Mouse (Mus musculus): ENCODE results near the gene Gsc. TPM values are rescaled to one million over a fixed set of nuclear protein-coding genes. Genes with fewer than 3 reads are reported as not detected.
"Not testable (repeated sequence)": the region's sequence is repeated elsewhere in the genome, so short reads cannot be mapped to it uniquely, and the experiment has no call there.

The Gsc gene
- polyA plus RNA-seq, 1 experiment = not detected

DNA sequence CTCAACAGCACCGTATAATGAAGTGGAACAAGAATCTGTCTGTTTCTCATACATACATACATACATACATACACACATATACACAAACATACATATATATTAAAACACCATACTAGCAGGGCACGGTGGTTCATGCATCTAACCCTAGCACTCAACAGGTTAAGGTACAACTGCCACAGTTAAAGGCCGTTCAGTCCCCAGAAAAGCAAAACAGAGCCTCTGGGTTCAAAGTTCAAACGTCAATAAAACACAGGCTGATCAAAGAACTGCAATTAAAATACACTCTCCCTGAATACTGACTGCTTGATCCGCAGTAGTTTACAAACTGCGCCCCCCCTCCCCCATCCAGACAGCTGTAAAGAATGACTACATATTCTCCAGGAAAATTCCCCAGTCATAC lies 5.8 kb downstream of the Gsc start:
- Histone ChIP-seq H3K4me3 (replicated peaks) (no peak overlapping the region), H3K36me3 (ENCODE audit: control insufficient read depth) (no peaks in the 10 kb centered on the region), H3K4me1 (ENCODE audit: control insufficient read depth) (no peaks in the 10 kb centered on the region), H3K27me3 (ENCODE audit: control insufficient read depth) (peaks cover 35% of the 10 kb centered on the region), H3K9me3 (ENCODE audit: control insufficient read depth, low read length) (no peaks in the 10 kb centered on the region)
- TF ChIP-seq GATA1 (IDR thresholded peaks at IDR 0.05; ENCODE audit: low read length) = no peak
- no peak for TF ChIP-seq TAL1 (IDR thresholded peaks at IDR 0.05; ENCODE audit: low read length)

DNA sequence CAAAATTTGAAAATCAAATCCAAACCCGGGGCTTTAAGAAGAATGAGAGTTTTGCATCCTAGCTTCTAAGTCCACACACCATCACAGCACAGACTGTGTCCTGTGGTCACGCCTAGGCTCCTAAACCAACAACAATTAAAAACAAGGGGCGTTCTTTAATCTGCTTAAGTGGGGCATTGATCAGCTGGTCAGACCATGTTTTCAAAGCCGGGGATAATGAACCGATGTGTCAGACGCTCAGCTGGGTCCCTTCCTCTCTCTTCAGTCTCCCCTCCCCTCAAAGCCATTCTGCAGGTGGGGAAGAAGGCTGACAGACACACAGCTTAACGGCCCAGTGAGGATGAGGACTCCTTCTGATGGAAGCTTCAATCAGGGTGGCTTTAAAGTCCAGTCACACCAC lies 6.2 kb downstream of the Gsc start:
- Histone ChIP-seq H3K4me3 (replicated peaks) (no peak overlapping the region), H3K4me1 (ENCODE audit: control insufficient read depth) (no peaks in the 10 kb centered on the region), H3K9me3 (ENCODE audit: control insufficient read depth, low read length) (no peaks in the 10 kb centered on the region), H3K27me3 (ENCODE audit: control insufficient read depth) (peaks cover 31% of the 10 kb centered on the region), H3K36me3 (ENCODE audit: control insufficient read depth) (no peaks in the 10 kb centered on the region)
- TF ChIP-seq GATA1 (IDR thresholded peaks at IDR 0.05; ENCODE audit: low read length) (no peak), TAL1 (IDR thresholded peaks at IDR 0.05; ENCODE audit: low read length) (no peak)

DNA sequence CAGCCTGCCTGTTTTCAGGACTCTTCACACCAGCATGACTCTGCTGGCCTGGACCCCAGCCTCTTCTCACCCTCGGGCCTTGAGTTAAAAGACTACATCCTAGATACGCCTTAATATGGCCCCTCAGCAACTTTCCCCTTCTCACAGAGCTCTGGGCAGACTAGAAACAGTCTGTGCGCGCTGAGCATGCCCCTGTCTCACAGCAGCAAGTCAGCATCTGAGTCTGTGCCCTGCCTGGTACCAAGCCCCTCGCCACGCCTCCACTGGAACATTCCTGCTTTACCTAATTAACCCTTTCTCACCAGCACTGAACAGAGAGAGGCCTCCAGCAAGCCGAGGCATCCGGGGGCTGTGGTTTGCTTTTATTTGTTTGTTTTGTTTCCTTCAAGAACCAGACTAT lies 11.8 kb downstream of the Gsc start:
- Histone ChIP-seq H3K4me3 (replicated peaks) (no peak overlapping the region), H3K9me3 (ENCODE audit: control insufficient read depth, low read length) (no peaks in the 10 kb centered on the region), H3K36me3 (ENCODE audit: control insufficient read depth) (no peaks in the 10 kb centered on the region), H3K27me3 (ENCODE audit: control insufficient read depth) (no peaks in the 10 kb centered on the region), H3K4me1 (ENCODE audit: control insufficient read depth) (no peaks in the 10 kb centered on the region)
- no peak for TF ChIP-seq TAL1 (IDR thresholded peaks at IDR 0.05; ENCODE audit: low read length)
- no peak for TF ChIP-seq GATA1 (IDR thresholded peaks at IDR 0.05; ENCODE audit: low read length)

DNA sequence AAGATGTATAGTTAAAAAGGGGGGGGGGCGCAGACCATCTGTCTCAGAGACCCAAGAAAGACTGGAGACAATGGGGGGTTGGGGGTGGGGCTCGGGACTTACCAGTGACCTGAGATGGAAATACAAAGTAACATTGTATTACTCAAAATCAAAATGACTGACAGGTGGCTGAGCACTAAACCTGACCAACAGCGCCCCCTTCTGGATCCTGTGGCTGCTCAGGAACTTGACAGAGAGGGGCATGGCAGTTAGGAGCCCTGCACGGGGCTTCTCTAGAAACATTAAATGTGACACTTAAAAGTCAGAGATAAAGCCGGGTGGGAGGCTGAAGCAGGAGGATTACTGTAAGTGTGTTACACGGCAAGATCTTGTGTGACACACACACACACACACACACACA lies 13.8 kb downstream of the Gsc start:
- H3K4me3 ChIP-seq (replicated peaks) = no peak overlapping the region
- TF ChIP-seq TAL1 (IDR thresholded peaks at IDR 0.05; ENCODE audit: low read length) (no peak), GATA1 (IDR thresholded peaks at IDR 0.05; ENCODE audit: low read length) (no peak)
- H3K36me3 ChIP-seq (ENCODE audit: control insufficient read depth) = no peaks in the 10 kb centered on the region
- no peaks in the 10 kb centered on the region for H3K27me3 ChIP-seq (ENCODE audit: control insufficient read depth)
- H3K4me1 ChIP-seq (ENCODE audit: control insufficient read depth) = no peaks in the 10 kb centered on the region
- no peaks in the 10 kb centered on the region for H3K9me3 ChIP-seq (ENCODE audit: control insufficient read depth, low read length)

DNA sequence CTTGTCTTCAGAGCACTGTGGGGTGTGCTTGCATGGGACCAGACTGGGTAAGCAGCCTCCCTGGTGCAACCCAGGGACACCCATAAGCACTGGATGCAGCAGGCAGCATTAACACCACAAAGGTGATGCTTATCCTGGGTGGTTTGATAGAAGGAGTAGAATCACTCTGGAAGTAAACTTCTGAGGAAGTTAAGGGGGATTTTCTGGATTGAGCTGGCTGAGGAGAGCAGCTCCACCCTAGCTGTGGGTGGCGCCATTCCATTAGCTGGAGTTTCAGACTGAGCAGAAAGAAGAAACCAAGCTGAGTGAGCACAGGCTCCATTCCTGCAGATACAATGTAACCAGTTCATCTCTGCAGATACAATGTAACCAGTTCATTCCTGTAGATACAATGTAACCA lies 20.1 kb downstream of the Gsc start:
- H3K4me1 ChIP-seq (ENCODE audit: control insufficient read depth) = no peaks in the 10 kb centered on the region
- TF ChIP-seq GATA1 (IDR thresholded peaks at IDR 0.05; ENCODE audit: low read length) = no peak
- TF ChIP-seq TAL1 (IDR thresholded peaks at IDR 0.05; ENCODE audit: low read length) = no peak
- no peak overlapping the region for H3K4me3 ChIP-seq (replicated peaks)
- H3K27me3 ChIP-seq (ENCODE audit: control insufficient read depth) = no peaks in the 10 kb centered on the region
- no peaks in the 10 kb centered on the region for H3K36me3 ChIP-seq (ENCODE audit: control insufficient read depth)
- no peaks in the 10 kb centered on the region for H3K9me3 ChIP-seq (ENCODE audit: control insufficient read depth, low read length)

DNA sequence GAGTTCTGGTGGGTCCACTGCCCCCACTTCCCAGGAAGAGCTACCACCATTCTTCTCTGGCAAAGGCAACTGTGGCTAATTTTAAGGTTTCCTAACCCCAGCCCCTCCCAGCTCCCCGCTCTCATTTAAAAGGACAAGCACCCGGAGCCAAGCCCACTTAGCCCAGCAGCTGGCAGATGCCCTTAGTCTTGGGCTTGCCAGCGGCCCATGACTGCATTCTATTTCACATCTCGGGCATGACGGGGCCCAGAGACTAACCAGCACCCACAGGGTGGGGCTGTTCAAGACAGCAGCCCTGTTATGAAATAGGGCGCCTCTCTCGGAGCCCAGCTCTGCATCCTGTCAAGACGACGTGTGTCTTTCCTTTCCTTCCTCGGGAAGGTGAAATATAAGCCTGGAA lies 22.9 kb downstream of the Gsc start:
- TF ChIP-seq GATA1 (IDR thresholded peaks at IDR 0.05; ENCODE audit: low read length) = no peak
- Histone ChIP-seq H3K9me3 (ENCODE audit: control insufficient read depth, low read length) (no peaks in the 10 kb centered on the region), H3K27me3 (ENCODE audit: control insufficient read depth) (no peaks in the 10 kb centered on the region), H3K4me1 (ENCODE audit: control insufficient read depth) (no peaks in the 10 kb centered on the region), H3K36me3 (ENCODE audit: control insufficient read depth) (no peaks in the 10 kb centered on the region), H3K4me3 (replicated peaks) (no peak overlapping the region)

DNA sequence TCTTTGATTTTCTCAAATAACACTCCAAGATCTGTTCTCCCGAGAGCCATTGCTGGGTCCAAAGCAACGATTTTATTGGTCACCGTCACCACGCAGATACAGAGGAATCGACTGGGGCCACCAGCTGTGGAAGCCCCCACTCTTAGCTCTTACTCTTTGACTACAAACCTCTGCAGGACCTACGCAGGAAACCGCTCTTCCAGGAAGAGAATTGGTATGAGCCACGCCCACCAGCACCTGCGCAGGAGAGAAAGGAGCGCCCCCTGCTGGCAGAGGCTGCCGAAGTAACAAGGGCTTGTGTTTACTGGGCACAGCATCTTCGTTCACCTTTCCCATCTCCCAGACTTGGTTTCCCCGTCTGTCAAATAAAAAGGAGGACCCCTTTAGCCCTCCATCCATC lies 25.0 kb downstream of the Gsc start:
- Histone ChIP-seq H3K4me1 (ENCODE audit: control insufficient read depth) (no peaks in the 10 kb centered on the region), H3K27me3 (ENCODE audit: control insufficient read depth) (no peaks in the 10 kb centered on the region), H3K9me3 (ENCODE audit: control insufficient read depth, low read length) (no peaks in the 10 kb centered on the region), H3K36me3 (ENCODE audit: control insufficient read depth) (no peaks in the 10 kb centered on the region), H3K4me3 (replicated peaks) (no peak overlapping the region)
- TF ChIP-seq GATA1 (IDR thresholded peaks at IDR 0.05; ENCODE audit: low read length) (no peak), TAL1 (IDR thresholded peaks at IDR 0.05; ENCODE audit: low read length) (no peak)

DNA sequence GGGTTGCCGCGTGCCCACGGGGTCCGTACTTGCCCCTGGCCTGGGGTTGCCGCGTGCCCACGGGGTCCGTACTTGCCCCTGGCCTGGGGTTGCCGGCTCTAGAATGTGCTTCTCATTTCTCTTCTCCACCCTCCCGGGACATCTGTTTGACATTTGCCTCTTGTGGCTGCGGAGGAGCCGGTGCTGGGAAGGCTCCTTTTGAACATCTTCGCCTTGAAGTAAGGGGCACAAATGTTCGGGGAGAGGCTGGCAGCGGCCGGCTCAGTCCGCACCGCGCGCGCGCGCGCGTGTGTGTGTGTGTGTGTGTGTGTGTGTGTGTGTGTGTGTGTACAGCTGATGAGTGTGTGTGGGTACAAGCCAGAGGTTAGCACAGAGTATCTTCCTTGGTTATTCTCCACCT lies 26.1 kb downstream of the Gsc start:
- H3K4me3 ChIP-seq (replicated peaks); H3K4me1 ChIP-seq (ENCODE audit: control insufficient read depth); H3K27me3 ChIP-seq (ENCODE audit: control insufficient read depth); H3K9me3 ChIP-seq (ENCODE audit: control insufficient read depth, low read length); H3K36me3 ChIP-seq (ENCODE audit: control insufficient read depth): not testable (repeated sequence)

DNA sequence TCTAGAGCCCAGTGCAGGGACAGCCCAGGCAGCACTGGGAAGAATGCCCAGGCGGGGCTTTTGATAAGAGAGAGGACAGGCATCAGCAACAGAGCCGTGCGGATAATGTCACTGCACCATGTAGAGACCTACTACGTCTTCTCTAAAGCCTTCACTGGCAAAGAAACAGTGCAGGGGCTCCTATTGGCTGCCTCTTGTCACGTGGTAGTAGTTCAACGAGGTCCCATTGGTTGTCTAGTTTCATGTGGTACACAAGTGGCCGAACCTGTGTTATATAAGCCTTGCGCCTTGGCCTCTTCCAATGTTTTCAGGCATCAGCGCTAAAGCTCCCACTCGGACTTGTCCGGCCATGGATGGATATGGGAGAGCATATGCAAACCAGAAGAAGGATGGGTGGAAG lies 29.4 kb downstream of the Gsc start:
- TF ChIP-seq TAL1 (IDR thresholded peaks at IDR 0.05; ENCODE audit: low read length) (no peak), GATA1 (IDR thresholded peaks at IDR 0.05; ENCODE audit: low read length) (no peak)
- Histone ChIP-seq H3K4me1 (ENCODE audit: control insufficient read depth) (no peaks in the 10 kb centered on the region), H3K36me3 (ENCODE audit: control insufficient read depth) (no peaks in the 10 kb centered on the region), H3K27me3 (ENCODE audit: control insufficient read depth) (no peaks in the 10 kb centered on the region), H3K4me3 (replicated peaks) (no peak overlapping the region), H3K9me3 (ENCODE audit: control insufficient read depth, low read length) (no peaks in the 10 kb centered on the region)

DNA sequence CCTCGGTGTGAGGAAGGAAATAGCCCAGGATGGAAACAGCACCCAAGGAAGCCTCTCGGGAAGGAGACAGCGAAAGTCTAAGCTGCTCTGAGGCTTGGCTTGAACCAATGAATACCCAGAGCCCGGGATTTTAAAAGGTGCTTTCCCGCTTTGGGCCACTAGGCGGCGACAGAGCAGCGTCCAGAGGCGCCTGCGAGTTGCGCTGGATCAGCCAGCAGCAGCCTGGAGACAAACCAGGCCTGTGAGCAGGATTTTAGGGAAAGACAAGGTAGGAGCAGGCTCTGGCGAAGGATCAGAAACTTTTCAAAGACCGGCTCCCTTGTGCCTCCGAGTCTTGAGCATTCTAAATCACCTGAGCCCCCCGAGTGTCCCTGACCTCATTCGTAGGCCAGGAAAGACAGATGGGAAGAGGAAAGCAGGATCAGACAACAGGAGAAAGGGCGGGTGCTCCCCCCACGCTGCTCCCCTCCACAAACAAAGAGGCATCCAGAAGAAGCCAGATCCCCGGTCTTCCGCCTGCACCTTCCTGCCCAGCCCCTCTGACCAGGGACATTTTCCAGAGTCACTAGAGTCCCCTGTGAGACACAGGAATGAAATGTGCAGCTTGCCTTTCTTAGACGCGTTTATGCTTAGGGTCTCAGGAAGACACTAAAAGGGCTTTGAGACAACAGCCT lies 32.9 kb downstream of the Gsc start:
- H3K9me3 ChIP-seq (ENCODE audit: control insufficient read depth, low read length) = no peaks in the 10 kb centered on the region
- TF ChIP-seq GATA1 (IDR thresholded peaks at IDR 0.05; ENCODE audit: low read length) (no peak), TAL1 (IDR thresholded peaks at IDR 0.05; ENCODE audit: low read length) (no peak)
- no peak overlapping the region for H3K4me3 ChIP-seq (replicated peaks)
- H3K4me1 ChIP-seq (ENCODE audit: control insufficient read depth) = no peaks in the 10 kb centered on the region
- no peaks in the 10 kb centered on the region for H3K36me3 ChIP-seq (ENCODE audit: control insufficient read depth)
- no peaks in the 10 kb centered on the region for H3K27me3 ChIP-seq (ENCODE audit: control insufficient read depth)
